Mouse (Mus musculus) cerebellum, adult (tissue): ENCODE data around the gene Gm8369.
"Not testable (repeated sequence)": the region's sequence is repeated elsewhere in the genome, so short reads cannot be mapped to it uniquely, and the experiment has no call there.

Experiments
- ATAC-seq: cut with Nextera tagmentation; 2 replicates; pipeline ENCODE4 v1.9.2; 2017; ENCODE audit warnings: mild to moderate bottlenecking, moderate library complexity, mixed read lengths; ENCODE audit not compliant: insufficient number of reproducible peaks, low FRiP score, low TSS enrichment

Gene Gm8369

GRCm38 (mm10) chr19:11485746-11486145 lies at the start of gene Gm8369:
Gene Gm8369, plus strand, starts transcription at chr19:11485938.
- ATAC-seq, result no peak

- no peak for ATAC-seq
Measured at GRCm38 (mm10) chr19:11443338-11443737, 42.4 kb upstream of the Gm8369 start, which contains the start of gene Ms4a4b. Gene Ms4a4b, plus strand, starts transcription at chr19:11443553.

- no peak for ATAC-seq
Measured at GRCm38 (mm10) chr19:11443964-11444363, 41.8 kb upstream of the Gm8369 start.

GRCm38 (mm10) chr19:11447238-11447637 lies 38.5 kb upstream of the Gm8369 start:
- no peak for ATAC-seq

GRCm38 (mm10) chr19:11459041-11459440 lies 26.7 kb upstream of the Gm8369 start:
- ATAC-seq, result not testable (repeated sequence)

GRCm38 (mm10) chr19:11464795-11465194 lies 20.9 kb upstream of the Gm8369 start:
- ATAC-seq, result not testable (repeated sequence)

GRCm38 (mm10) chr19:11466471-11466870 lies 19.3 kb upstream of the Gm8369 start:
- no peak for ATAC-seq

- ATAC-seq, result not testable (repeated sequence)
Measured at GRCm38 (mm10) chr19:11468361-11468760, 17.4 kb upstream of the Gm8369 start.

GRCm38 (mm10) chr19:11469215-11469614 lies 16.5 kb upstream of the Gm8369 start, which contains the start of gene Ms4a6c:
Gene Ms4a6c, plus strand, starts transcription at chr19:11469366.
- ATAC-seq, result not testable (repeated sequence)

GRCm38 (mm10) chr19:11479714-11480113 lies 6.0 kb upstream of the Gm8369 start:
- ATAC-seq, result no peak

- ATAC-seq, result no peak
Measured at GRCm38 (mm10) chr19:11482684-11483083, 3.1 kb upstream of the Gm8369 start.

- no peak for ATAC-seq
Measured at GRCm38 (mm10) chr19:11483941-11484340, 1.8 kb upstream of the Gm8369 start.

GRCm38 (mm10) chr19:11484388-11484787 lies 1.4 kb upstream of the Gm8369 start:
- ATAC-seq, result no peak

- no peak for ATAC-seq
Measured at GRCm38 (mm10) chr19:11485266-11485665, 472 bp upstream of the Gm8369 start.

GRCm38 (mm10) chr19:11486599-11486998 lies 861 bp downstream of the Gm8369 start:
- no peak for ATAC-seq

GRCm38 (mm10) chr19:11491406-11492189 lies 5.9 kb downstream of the Gm8369 start:
- no peak for ATAC-seq

GRCm38 (mm10) chr19:11492671-11493070 lies 6.9 kb downstream of the Gm8369 start:
- ATAC-seq, result no peak

- no peak for ATAC-seq
Measured at GRCm38 (mm10) chr19:11494519-11494918, 8.8 kb downstream of the Gm8369 start.

- no peak for ATAC-seq
Measured at GRCm38 (mm10) chr19:11496361-11496760, 10.6 kb downstream of the Gm8369 start.

- ATAC-seq, result not testable (repeated sequence)
Measured at GRCm38 (mm10) chr19:11497300-11497699, 11.6 kb downstream of the Gm8369 start.

- ATAC-seq, result no peak
Measured at GRCm38 (mm10) chr19:11500796-11501195, 15.1 kb downstream of the Gm8369 start.

GRCm38 (mm10) chr19:11501326-11501725 lies 15.6 kb downstream of the Gm8369 start:
- no peak for ATAC-seq
